ENCODE assay signal across 25 mouse cellular contexts in the genomic region with DNA sequence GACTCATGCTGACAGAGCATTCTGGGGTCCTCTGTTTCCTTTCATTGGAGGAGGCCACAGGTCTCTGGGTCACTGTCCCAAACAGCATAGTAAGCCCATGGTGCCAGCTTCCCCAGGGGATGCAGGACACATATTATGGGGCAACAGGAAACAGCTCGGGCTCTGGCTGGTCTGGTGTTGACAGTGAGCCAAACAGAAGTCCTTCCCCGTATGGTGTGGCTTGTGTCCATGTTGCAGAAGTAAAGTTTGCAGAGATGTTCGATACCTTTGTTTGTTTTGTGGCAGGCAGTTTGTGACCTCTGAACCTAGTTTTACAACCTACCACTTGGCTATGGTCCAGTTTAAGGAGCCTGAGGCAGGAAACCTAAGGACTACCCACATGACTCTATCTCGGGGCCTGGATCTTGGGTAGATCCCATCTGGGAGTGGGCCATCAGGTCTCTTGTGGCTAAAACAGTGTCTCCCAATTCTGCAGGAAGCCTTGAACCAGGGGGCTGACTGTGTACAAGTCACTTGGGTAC. TPM values are rescaled to one million over a fixed set of nuclear protein-coding genes. Genes with fewer than 3 reads are reported as not detected.
DNase-seq lines count a peak whose midpoint lies in the region; ATAC-seq and TF ChIP-seq lines count a peak whose summit lies in the region.
"Had no signal": no experiment of that assay in that cellular context is flagged by ENCODE, and none has a peak within 500 bp of the region (broad histone marks: within the 10 kb centered on the region; RNA-seq: fewer than 3 reads in every experiment).

No protein-coding gene starts in this region.

- H3K4me2 ChIP-seq in liver, embryonic 16.5 days (ENCODE audit: low read depth, low read length) = no peak overlapping the region
- no peak overlapping the region for H3K4me2 ChIP-seq in liver, embryonic 11.5 days
- H3K4me2 ChIP-seq in stomach, embryonic 14.5 days (replicated peaks; ENCODE audit: low read depth, low read length) = no peak overlapping the region
- H3K4me2 ChIP-seq in stomach, postnatal 0 days (replicated peaks; ENCODE audit: low read depth) = no peak overlapping the region
- H3K4me2 ChIP-seq: embryonic facial prominence, embryonic 12.5 days; forebrain, embryonic 13.5 days; forebrain, embryonic 15.5 days had no signal

- H3K36me3 ChIP-seq in liver, embryonic 16.5 days (ENCODE audit: control insufficient read depth, insufficient read depth) = no peaks in the 10 kb centered on the region
- H3K36me3 ChIP-seq in liver, embryonic 11.5 days (ENCODE audit: control insufficient read depth, insufficient read depth, low read length) = no peaks in the 10 kb centered on the region
- H3K36me3 ChIP-seq in stomach, embryonic 14.5 days (ENCODE audit: control insufficient read depth, insufficient read depth, low read length) = no peaks in the 10 kb centered on the region
- H3K36me3 ChIP-seq in stomach, postnatal 0 days (ENCODE audit: control insufficient read depth, insufficient read depth, low read length) = no peaks in the 10 kb centered on the region
- H3K36me3 ChIP-seq: embryonic facial prominence, embryonic 10.5 days; embryonic facial prominence, embryonic 12.5 days; forebrain, embryonic 15.5 days; G1E had no signal

- no peak overlapping the region for H3K27ac ChIP-seq in liver, embryonic 16.5 days (ENCODE audit: low read length)
- H3K27ac ChIP-seq in liver, embryonic 11.5 days (ENCODE audit: low read depth, low read length) = no peak overlapping the region
- H3K27ac ChIP-seq in stomach, embryonic 14.5 days (ENCODE audit: low read length) = no peak overlapping the region
- H3K27ac ChIP-seq in stomach, postnatal 0 days (replicated peaks) = no peak overlapping the region
- H3K27ac ChIP-seq: embryonic facial prominence, embryonic 10.5 days; embryonic facial prominence, embryonic 12.5 days; forebrain, embryonic 13.5 days; forebrain, embryonic 15.5 days had no signal

- 53% methylated on average over 4 of the region's 4 CpGs for WGBS in liver, embryonic 16.5 days (ENCODE audit: insufficient replicate concordance)
- WGBS in liver, embryonic 11.5 days = 67% methylated on average over 4 of the region's 4 CpGs
- 80% methylated on average over 4 of the region's 4 CpGs for WGBS in stomach, embryonic 14.5 days
- 77% methylated on average over 4 of the region's 4 CpGs for WGBS in stomach, postnatal 0 days

- no peaks in the 10 kb centered on the region for H3K4me1 ChIP-seq in liver, embryonic 16.5 days (ENCODE audit: control insufficient read depth, low read depth, low read length)
- no peaks in the 10 kb centered on the region for H3K4me1 ChIP-seq in liver, embryonic 11.5 days (replicated peaks; ENCODE audit: control insufficient read depth, insufficient read depth, low read length)
- H3K4me1 ChIP-seq in stomach, embryonic 14.5 days (ENCODE audit: control insufficient read depth, insufficient read depth, low read length) = no peaks in the 10 kb centered on the region
- no peaks in the 10 kb centered on the region for H3K4me1 ChIP-seq in stomach, postnatal 0 days (replicated peaks; ENCODE audit: control insufficient read depth, insufficient read depth)
- H3K4me1 ChIP-seq: embryonic facial prominence, embryonic 10.5 days; embryonic facial prominence, embryonic 12.5 days; forebrain, embryonic 13.5 days; forebrain, embryonic 15.5 days had no signal

- H3K4me3 ChIP-seq in liver, embryonic 16.5 days (ENCODE audit: low read depth, low read length) = no peak overlapping the region
- no peak overlapping the region for H3K4me3 ChIP-seq in liver, embryonic 11.5 days (ENCODE audit: low read depth, low read length)
- H3K4me3 ChIP-seq in stomach, embryonic 14.5 days (ENCODE audit: low read depth, low read length) = no peak overlapping the region
- no peak overlapping the region for H3K4me3 ChIP-seq in stomach, postnatal 0 days (ENCODE audit: low read depth, low read length)
- H3K4me3 ChIP-seq: embryonic facial prominence, embryonic 10.5 days; embryonic facial prominence, embryonic 12.5 days; forebrain, embryonic 13.5 days; forebrain, embryonic 15.5 days had no signal

- peak; percentile 20; the same call in 1 of the 2 replicates for ATAC-seq in cerebellum, adult (ENCODE audit: insufficient number of reproducible peaks, low FRiP score, low TSS enrichment)
- ATAC-seq in liver, embryonic 16.5 days (ENCODE audit: low read depth) = peak; percentile 61; the same call in 1 of the 2 replicates
- ATAC-seq in liver, embryonic 11.5 days (replicated peaks; ENCODE audit: low FRiP score) = no peak
- 0 out of 2 replicates have a peak, but pooled peaks have one; percentile 18 for ATAC-seq in stomach, embryonic 14.5 days (ENCODE audit: insufficient number of reproducible peaks, insufficient read depth, low FRiP score, low read depth)
- ATAC-seq in stomach, postnatal 0 days (ENCODE audit: low FRiP score, low TSS enrichment) = no peak
- ATAC-seq: activated CD4-positive, CD25-positive, alpha-beta regulatory T cell, adult 4 months; CD4-positive, CD25-positive, alpha-beta regulatory T cell, adult 4 months; forebrain, embryonic 13.5 days; forebrain, embryonic 15.5 days; forebrain, postnatal 0 days; Patski had no signal

- no peaks in the 10 kb centered on the region for H3K27me3 ChIP-seq in liver, embryonic 16.5 days (ENCODE audit: control insufficient read depth, insufficient read depth, low read depth, low read length)
- H3K27me3 ChIP-seq in liver, embryonic 11.5 days (replicated peaks; ENCODE audit: control insufficient read depth, insufficient read depth, low read length) = no peaks in the 10 kb centered on the region
- no peaks in the 10 kb centered on the region for H3K27me3 ChIP-seq in stomach, embryonic 14.5 days (ENCODE audit: control insufficient read depth, insufficient read depth, low read length)
- H3K27me3 ChIP-seq in stomach, postnatal 0 days (ENCODE audit: control insufficient read depth, insufficient read depth, low read length) = no peaks in the 10 kb centered on the region
- H3K27me3 ChIP-seq: embryonic facial prominence, embryonic 12.5 days; forebrain, embryonic 13.5 days; forebrain, embryonic 15.5 days; Patski had no signal

- TF ChIP-seq CTCF in stomach, postnatal 0 days (IDR thresholded peaks at IDR 0.05; ENCODE audit: low read depth) = no peak

- TF ChIP-seq EP300 in stomach, postnatal 0 days (optimal IDR thresholded peaks at IDR 0.05) = no peak

- no peak overlapping the region for H3K9ac ChIP-seq in liver, embryonic 16.5 days (ENCODE audit: low read depth, low read length)
- H3K9ac ChIP-seq in liver, embryonic 11.5 days (ENCODE audit: low read depth, low read length) = no peak overlapping the region
- no peak overlapping the region for H3K9ac ChIP-seq in stomach, embryonic 14.5 days (replicated peaks; ENCODE audit: low read depth, low read length)
- no peak overlapping the region for H3K9ac ChIP-seq in stomach, postnatal 0 days (ENCODE audit: low read length)
- H3K9ac ChIP-seq: embryonic facial prominence, embryonic 12.5 days; forebrain, embryonic 13.5 days; forebrain, embryonic 15.5 days; forebrain, postnatal 0 days had no signal

- no peaks in the 10 kb centered on the region for H3K9me3 ChIP-seq in liver, embryonic 16.5 days (replicated peaks; ENCODE audit: control insufficient read depth, low read length)
- peaks cover 4% of the 10 kb centered on the region; the same call in 1 of the 2 replicates for H3K9me3 ChIP-seq in liver, embryonic 11.5 days (ENCODE audit: control insufficient read depth, low read length)
- no peaks in the 10 kb centered on the region for H3K9me3 ChIP-seq in stomach, embryonic 14.5 days (ENCODE audit: control insufficient read depth, low read depth, low read length)
- H3K9me3 ChIP-seq in stomach, postnatal 0 days (ENCODE audit: control insufficient read depth, low read length) = no peaks in the 10 kb centered on the region
- H3K9me3 ChIP-seq: embryonic facial prominence, embryonic 12.5 days; forebrain, embryonic 15.5 days had no signal

- DNase-seq in cerebellum, adult 8-10 months = no peak
- DNase-seq in liver, embryonic 11.5 days (ENCODE audit: low spot score) = no peak
- no peak for DNase-seq in stomach, postnatal 0 days (ENCODE audit: low spot score)
- DNase-seq: adrenal gland, adult 8-10 months; adrenal gland, postnatal 14 days; adrenal gland, postnatal 36 days; B cell, adult 2 months; cerebellum, adult 11 months; cerebellum, adult 18-20 months; cerebellum, adult 9-10 months; cerebellum, postnatal 10 days; cerebellum, postnatal 25 days; forebrain, postnatal 0 days had no signal

RNA-seq across cellular contexts. Expression of gene Gm10358, which starts 21.6 kb away (rescaled TPM):
- polyA plus RNA-seq in liver, embryonic 16.5 days (2015; fragmentation: Nextera tagmentation; extraction: Ambion mirVana) = 0.12 TPM in 1 of 2 replicates, not detected in the other
- polyA plus RNA-seq in liver, embryonic 11.5 days (2014; fragmentation: Nextera tagmentation; extraction: Ambion mirVana) = not detected in 2 replicates
- not detected in 2 replicates for polyA plus RNA-seq in stomach, embryonic 14.5 days (2014; fragmentation: Nextera tagmentation; extraction: Ambion mirVana)
- polyA plus RNA-seq in stomach, postnatal 0 days (2015; fragmentation: Nextera tagmentation; extraction: Ambion mirVana) = 0.07 TPM in 1 of 2 replicates, not detected in the other
- polyA plus RNA-seq: embryonic facial prominence, embryonic 10.5 days; embryonic facial prominence, embryonic 12.5 days; embryonic facial prominence, embryonic 14.5 days; forebrain, embryonic 15.5 days; G1E had no signal

Comparison
In these comparisons a context has a peak if more than half of its experiments do, and no peak if none do; other contexts are left out.
1. ATAC-seq: peak in cerebellum, adult (single experiment), liver, embryonic 16.5 days (single experiment) and stomach, embryonic 14.5 days (single experiment); none in liver, embryonic 11.5 days (single experiment) and stomach, postnatal 0 days (single experiment).